In the genomic region with DNA sequence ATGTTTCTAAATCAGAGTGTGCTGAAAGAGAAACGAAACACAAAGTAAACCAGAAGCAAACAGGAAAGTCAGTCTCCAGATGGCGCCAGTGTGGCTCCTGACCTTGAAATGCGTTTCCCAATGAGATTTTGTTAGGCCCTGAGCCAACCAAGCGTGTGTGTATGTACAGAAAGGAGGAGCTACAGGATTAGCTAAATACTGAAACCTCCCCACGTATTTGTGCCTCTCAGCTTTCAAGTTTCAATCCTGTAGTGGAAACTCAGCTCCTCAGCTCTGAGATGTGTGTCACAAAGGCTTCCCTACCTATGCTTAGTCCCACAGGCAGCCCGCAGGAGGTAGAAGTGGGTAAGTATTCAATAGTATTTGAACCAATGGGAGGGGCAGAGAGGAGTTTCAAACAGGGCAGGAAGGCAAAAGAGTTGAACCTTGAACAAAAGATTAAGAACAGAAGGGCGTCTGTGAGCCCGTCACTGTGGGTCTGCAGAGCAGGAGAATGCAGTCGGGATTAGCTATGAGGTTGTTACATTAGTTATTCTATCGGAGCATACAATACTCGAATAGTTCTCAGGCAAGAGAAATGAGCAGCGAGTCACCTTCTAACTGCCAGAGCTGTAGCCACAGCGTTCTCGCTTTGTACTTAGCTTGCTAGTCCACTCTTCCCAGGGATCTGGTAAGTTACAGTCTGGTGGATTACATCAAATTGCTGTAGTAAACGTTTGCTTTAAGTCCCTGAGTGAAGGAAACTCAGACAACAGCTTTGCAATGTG, we compare ENCODE assay signal across 8 mouse cellular contexts. TPM values are rescaled to one million over a fixed set of nuclear protein-coding genes. Genes with fewer than 3 reads are reported as not detected.
DNase-seq lines count a peak whose midpoint lies in the region; ATAC-seq and TF ChIP-seq lines count a peak whose summit lies in the region.

A gene (plus strand): TSS at position 213 of the 767 bp plus-strand sequence.

- peak; percentile 61 for DNase-seq in Patski (ENCODE audit: low read depth, low spot score)
- peak; percentile 10 for DNase-seq in cerebellum, adult 9-10 months
- peak; percentile 26 for DNase-seq in layer of hippocampus, adult 9-10 months (ENCODE audit: low spot score)
- peak; percentile 94 for DNase-seq in lung, postnatal 10 days
- DNase-seq in ovary, postnatal 14 days (ENCODE audit: low spot score) = peak; percentile 65
- DNase-seq in thymus, postnatal 10 days (ENCODE audit: low spot score in 2 of 2) = peak; percentile 68 to 71

- peak; percentile 98 for ATAC-seq in Patski
- peak; percentile 83 for ATAC-seq in frontal cortex, adult (ENCODE audit: low TSS enrichment)
- peak; percentile 93 to 95 for ATAC-seq in hematopoietic stem cell, adult 5-6 weeks (replicated peaks in 1 of 2; ENCODE audit: insufficient read depth in 1 of 2, low FRiP score in 2 of 2, low TSS enrichment in 1 of 2, low read depth in 1 of 2, poor library complexity in 2 of 2, severe bottlenecking in 2 of 2)

- in situ Hi-C loops in Patski (cut with MboI; ENCODE audit: low pct_unique_long_range_greater_than_20kb) = loop anchor here (5.0 kb wide), 1 partner anchor 338 kb away; no protein-coding TSS in a partner anchor

- TF ChIP-seq CTCF in Patski (IDR thresholded peaks at IDR 0.05) = peak; percentile 81

- POLR2A ChIA-PET in Patski (lab: Charles Lee) = interaction anchor here (0.9 to 4.0 kb wide), 8 partner anchors 33 to 188 kb away, joined by 3 to 41 read pairs (median 8); no protein-coding TSS in a partner anchor

- CTCF ChIA-PET in Patski (lab: Charles Lee) = interaction anchor here (0.7 to 7.5 kb wide), 10 partner anchors 14 to 85 kb away, joined by 3 to 80 read pairs (median 10); no protein-coding TSS in a partner anchor

- H3K27me3 ChIP-seq in Patski = no peaks in the 10 kb centered on the region

RNA-seq across cellular contexts. Expression of the gene that starts here (rescaled TPM):
- 26.9 TPM for polyA plus RNA-seq in Patski (2021)
- total RNA-seq in hematopoietic stem cell, adult 5-6 weeks (2017) = 219 and 223 TPM in 2 replicates

Comparison
In these comparisons a context has a peak if more than half of its experiments do, and no peak if none do; other contexts are left out.
1. Peak in every context shown above with its lines: DNase-seq and ATAC-seq.
2. DNase-seq: peak in every context shown above with its lines; median percentile 94 in lung, postnatal 10 days; 70 in thymus, postnatal 10 days; 65 in ovary, postnatal 14 days; 61 in Patski; 26 in layer of hippocampus, adult 9-10 months; 10 in cerebellum, adult 9-10 months.